Comparison of ENCODE assay signal across 14 mouse cellular contexts in the genomic region with DNA sequence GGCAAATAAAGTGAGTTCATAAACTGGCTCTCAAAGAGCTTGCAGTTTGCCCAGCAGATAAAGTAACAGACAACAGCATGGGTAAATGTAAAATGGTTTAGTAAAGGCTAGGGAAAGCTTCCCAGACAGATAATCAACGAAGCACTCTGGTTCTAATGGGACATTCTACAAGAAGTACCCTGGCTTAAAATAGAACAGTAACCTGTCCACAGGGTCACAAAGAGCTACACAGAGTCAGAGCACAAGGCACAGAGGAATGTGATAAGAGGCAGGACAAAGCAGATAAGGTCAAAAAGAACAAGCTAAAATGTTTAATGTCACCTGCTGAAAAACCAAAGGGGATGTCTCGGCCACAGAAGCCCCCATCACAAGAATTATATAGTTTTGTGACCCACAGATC. TPM values are rescaled to one million over a fixed set of nuclear protein-coding genes. Genes with fewer than 3 reads are reported as not detected.
"Had no signal": no experiment of that assay in that cellular context is flagged by ENCODE, and none has a peak within 500 bp of the region (broad histone marks: within the 10 kb centered on the region; RNA-seq: fewer than 3 reads in every experiment).

No protein-coding gene starts in this region.

- H3K4me2 ChIP-seq: limb, embryonic 12.5 days; lung, embryonic 15.5 days; midbrain, embryonic 11.5 days; midbrain, embryonic 15.5 days; neural tube, embryonic 12.5 days had no signal

- H3K27me3 ChIP-seq: limb, embryonic 12.5 days; lung, embryonic 15.5 days; megakaryocyte, embryonic 14.5 days; midbrain, embryonic 15.5 days; neural tube, embryonic 12.5 days had no signal

- H3K36me3 ChIP-seq: limb, embryonic 12.5 days; lung, embryonic 15.5 days; midbrain, embryonic 15.5 days; neural tube, embryonic 12.5 days had no signal

- H3K27ac ChIP-seq: limb, embryonic 12.5 days; lung, embryonic 15.5 days; macrophage; midbrain, embryonic 15.5 days; neural tube, embryonic 12.5 days had no signal

- ATAC-seq: midbrain, embryonic 15.5 days had no signal

- H3K4me3 ChIP-seq: limb, embryonic 12.5 days; lung, embryonic 15.5 days; megakaryocyte, embryonic 14.5 days; midbrain, embryonic 15.5 days; neural tube, embryonic 12.5 days had no signal

- DNase-seq: kidney, adult 8-10 months; kidney, postnatal 25 days; liver; lung, postnatal 14 days; thymus, postnatal 36 days had no signal

- H3K9ac ChIP-seq: limb, embryonic 12.5 days; lung, embryonic 15.5 days; midbrain, embryonic 15.5 days; neural tube, embryonic 12.5 days had no signal

- H3K9me3 ChIP-seq: limb, embryonic 12.5 days; lung, embryonic 15.5 days; megakaryocyte, embryonic 14.5 days; midbrain, embryonic 15.5 days; neural tube, embryonic 12.5 days had no signal

- H3K4me1 ChIP-seq: limb, embryonic 12.5 days; midbrain, embryonic 15.5 days; neural tube, embryonic 12.5 days had no signal

RNA-seq across cellular contexts. Expression of a gene that starts 4.7 kb away (rescaled TPM):
- total RNA-seq: monocyte, adult 5-6 weeks; neutrophil, adult 5-6 weeks had no signal
- polyA plus RNA-seq: macrophage had no signal
